Mouse (Mus musculus) gastrocnemius, postnatal 25 days (tissue): ENCODE results near the gene Gga3. TPM values are rescaled to one million over a fixed set of nuclear protein-coding genes. Genes with fewer than 3 reads are reported as not detected.
A peak's percentile ranks its signal among the peaks of the same experiment; 100 is the strongest.
"Not testable (repeated sequence)": the region's sequence is repeated elsewhere in the genome, so short reads cannot be mapped to it uniquely, and the experiment has no call there.

Source experiments
- DNase-seq: peaks from one replicate; pipeline ENCODE4 v3.0.0; 2022
- long read RNA-seq, 2 experiments: library from polyadenylated mRNA; stranded (forward); transcript quantifications; one replicate each; pipeline ENCODE4 v2.0.0; 2021
- total RNA-seq, 2 experiments: library from RNA; stranded (reverse); gene quantifications; 1 replicate in 1 of 2; 2 replicates in 1 of 2; pipeline ENCODE4 v1.2.3; 2021

The Gga3 gene
- total RNA-seq, result 10 to 100 TPM; 10.8 to 12.5 TPM
- long read RNA-seq, experiment 1, partial matches to known transcripts, result 1 of 7 reads
- long read RNA-seq, experiment 1, other reads (novel, unspliced or antisense), result 2 of 7 reads
- long read RNA-seq, experiment 2, partial matches to known transcripts, result 2 of 8 reads
- long read RNA-seq, experiment 2, other reads (novel, unspliced or antisense), result 3 of 8 reads

DNA sequence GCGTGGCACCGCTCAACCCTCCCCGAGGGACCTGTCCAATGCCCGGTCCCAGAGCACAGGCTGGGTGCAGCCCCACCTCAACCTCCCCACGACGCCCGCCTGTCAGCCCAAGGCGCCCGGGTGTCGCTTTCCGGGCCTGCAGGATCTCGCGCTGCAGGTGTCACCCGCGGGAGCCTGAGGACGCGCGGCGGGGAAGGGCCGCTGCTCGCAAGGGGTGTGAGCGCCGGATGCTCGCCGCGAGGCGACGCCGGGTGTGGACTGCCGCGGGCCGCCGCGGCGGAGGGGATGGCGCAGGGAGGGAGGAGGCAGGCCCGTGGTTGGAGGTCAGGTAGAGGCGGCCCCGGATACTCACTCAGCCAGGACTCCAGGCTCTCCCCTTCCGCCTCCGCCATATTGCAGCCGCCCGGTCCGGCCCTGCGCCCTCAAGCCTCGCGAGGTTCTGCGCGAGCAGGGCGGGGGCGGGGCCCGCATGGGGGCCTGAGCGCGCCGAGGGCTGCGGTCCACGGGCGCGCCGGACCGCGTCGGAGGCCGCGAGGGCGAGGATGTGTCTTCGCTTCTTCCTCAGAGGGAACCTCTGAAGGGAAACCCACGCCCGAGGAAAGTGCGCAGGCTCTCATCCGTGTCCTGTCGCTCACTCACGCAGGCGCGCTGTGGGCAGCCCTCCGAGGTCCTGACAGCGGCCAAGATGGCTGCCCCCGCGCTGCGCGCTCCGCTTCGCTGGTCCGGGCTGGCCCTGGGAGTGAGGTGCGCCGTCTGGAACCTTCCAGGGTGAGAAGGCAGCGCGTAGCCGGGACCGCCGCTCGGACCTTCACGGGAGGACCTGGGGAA is at the start of gene Gga3, which contains the start of gene Mrps7:
Gene Gga3, minus strand, starts transcription at position 576 of the 828 bp plus-strand sequence.
Gene Mrps7, plus strand, starts transcription at position 450 of the 828 bp plus-strand sequence.
- DNase-seq, result peak; percentile 93

DNA sequence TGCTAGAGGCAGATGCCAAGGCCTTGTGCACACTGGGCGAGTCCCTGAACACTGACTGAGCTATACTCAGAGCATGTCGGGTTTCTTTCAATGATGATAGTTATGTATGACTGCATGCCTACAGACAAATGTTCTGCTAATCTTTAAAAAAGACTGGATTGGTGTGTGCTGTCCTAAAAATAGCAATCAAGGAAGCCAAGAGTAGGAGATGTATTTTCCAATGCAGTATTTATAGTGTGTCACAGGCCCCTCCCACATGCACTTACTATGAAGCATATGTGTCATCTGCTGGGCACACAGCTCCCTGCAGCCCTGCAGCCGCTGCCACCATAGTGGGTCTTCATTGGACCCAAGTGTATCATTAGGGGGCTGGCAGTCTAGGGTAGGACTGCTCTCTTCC is 49.3 kb upstream of the Gga3 start:
- DNase-seq, result no peak

DNA sequence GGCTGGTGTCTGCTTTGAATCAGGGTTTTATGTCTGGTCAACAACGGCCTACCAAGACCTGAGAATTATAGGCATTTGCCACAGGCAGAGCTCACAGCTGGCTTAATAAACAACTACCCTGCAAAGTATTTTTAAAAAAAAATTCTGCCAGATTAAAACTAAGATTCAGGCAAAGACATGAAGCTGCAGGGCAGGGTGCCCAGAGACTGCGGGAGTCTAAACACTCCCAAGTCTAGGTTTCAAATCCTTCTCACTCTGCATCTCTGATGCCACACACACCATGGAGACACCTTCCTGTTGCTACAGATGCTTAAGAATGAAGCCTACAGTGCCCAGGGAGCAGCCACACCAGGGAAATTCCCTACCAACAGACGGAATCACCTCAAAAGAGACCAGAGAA is 47.8 kb upstream of the Gga3 start:
- DNase-seq, result no peak

DNA sequence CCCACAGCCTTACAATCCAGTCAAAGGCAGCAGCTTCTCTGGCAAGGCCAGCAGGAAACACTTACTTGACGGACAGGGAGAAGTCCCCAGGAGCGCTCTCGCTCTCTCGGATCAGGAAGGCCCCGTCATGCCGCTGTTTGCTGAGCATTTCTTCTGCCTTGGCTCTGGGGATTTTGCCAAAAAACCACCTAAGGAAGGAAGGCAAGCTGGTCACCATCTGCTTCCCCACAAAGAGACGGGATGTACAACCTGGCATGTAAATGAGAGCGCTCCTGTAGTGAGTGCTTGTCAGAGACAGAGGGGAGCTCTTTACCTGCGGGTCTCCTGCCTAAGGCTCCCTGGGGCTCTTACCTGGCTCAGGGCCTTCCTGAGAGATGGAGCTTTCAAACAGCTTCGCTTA is 45.9 kb upstream of the Gga3 start:
- DNase-seq, result no peak

DNA sequence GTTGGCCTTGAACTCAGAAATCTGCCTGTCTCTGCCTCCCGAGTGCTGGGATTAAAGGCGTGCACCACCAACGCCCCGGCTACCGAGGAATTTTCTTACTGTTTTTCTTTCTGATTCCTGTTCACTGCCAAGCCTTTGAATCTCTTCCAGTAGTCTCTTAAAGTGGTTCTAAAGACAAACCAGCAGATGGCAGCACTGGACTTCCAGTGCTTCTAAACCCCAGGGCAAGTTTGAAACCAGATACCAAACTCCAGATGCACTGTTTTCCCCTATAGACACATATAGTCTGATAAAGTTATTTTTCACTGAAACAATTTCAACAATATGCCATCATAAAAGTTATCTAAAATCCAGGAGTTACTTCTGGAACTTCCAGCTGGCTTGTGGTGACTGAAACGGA is 43.6 kb upstream of the Gga3 start:
- no peak for DNase-seq

DNA sequence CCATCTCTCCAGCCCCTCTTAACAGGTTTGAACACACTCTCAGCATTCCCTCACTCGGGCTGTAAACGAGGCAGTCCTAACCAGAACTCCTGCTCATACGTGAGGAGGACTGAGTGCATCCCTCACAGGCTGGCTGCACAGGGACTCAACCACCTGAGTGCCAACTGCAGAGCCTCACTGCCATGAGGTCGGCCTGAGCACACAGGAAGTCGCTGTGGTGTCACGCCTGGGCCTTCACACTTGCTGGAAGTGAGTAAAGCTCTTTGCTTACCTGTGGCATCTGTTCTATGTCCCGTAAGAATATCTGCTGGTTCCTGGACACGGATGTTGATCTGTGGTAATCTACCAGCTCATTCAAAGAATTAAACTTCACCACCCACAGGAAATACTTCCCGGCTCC is 42.6 kb upstream of the Gga3 start:
- no peak for DNase-seq

DNA sequence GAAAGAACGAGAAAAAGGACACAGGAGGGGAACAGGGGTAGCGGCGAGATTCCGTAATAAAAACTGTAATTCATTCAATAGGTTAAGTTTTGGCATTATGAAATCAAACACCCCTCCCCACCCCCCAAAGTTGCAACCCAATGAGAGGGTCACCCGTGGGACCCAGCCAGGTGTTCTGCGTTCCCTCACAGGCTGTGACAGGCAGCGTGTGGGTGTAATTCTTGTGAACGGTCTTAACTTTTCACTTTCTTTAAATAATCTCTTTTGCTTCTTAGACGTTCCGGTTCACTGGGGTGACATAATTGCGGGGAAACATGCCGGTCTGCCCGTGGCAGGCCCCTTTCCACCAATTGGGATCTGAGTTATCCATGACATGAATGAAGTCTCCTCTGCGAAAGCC is 41.6 kb upstream of the Gga3 start:
- not testable (repeated sequence) for DNase-seq

DNA sequence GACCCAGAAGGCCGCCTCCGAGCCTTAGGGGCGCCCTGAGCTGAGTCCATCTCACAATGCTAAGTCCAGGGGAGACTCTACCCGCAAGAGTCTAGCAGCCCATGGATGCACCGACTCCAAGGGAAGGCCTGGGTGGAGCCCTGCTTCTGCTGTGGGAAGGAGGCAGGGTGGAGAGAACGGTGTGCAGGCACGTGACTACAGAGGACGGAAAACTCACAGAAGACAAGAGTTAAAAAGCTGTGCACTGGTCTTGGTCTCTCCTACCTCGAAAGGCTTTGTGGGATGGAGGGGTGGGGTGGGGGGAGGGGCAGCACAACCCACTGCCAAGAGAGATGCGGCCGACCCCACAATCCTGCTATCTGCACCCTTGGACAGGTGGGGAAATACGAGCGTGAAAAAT is 40.5 kb upstream of the Gga3 start:
- DNase-seq, result no peak

DNA sequence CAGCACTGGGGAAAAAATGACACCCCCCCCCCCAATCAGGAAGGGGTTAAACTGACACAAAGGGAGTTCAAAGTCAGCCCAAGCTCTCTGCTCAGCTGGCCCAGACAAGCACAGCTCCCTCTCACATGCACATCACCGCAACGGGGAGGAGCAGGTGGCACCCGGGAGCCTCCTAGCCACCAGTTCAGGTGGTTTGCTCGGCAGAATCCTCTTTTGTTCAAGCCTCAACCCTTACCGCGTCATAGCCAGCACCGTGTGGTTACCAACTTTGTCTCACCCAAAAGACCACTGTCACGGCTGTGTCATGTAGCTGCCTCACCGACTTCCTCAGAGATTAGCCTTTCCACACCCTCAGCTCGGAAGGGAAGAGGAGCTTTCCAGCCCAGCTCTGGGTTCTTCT is 39.4 kb upstream of the Gga3 start:
- no peak for DNase-seq

DNA sequence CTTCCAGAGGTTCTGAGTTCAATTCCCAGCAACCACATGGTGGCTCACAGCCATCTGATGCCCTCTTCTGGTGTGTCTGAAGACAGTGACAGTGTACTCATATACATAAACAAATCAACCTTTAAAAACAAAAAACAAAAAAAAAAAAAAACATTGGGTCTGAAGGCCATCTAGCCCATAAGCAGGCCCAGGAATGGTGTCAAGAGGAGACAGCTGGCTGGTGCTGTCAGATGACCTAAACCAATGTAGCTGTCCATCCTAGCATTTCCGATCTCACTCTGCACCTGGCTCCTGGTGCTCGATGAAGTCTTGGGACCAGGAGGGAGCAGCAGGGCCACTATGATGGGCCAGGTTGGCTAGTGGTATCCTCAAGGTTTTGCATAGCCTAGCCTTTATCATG is 38.9 kb upstream of the Gga3 start:
- no peak for DNase-seq

DNA sequence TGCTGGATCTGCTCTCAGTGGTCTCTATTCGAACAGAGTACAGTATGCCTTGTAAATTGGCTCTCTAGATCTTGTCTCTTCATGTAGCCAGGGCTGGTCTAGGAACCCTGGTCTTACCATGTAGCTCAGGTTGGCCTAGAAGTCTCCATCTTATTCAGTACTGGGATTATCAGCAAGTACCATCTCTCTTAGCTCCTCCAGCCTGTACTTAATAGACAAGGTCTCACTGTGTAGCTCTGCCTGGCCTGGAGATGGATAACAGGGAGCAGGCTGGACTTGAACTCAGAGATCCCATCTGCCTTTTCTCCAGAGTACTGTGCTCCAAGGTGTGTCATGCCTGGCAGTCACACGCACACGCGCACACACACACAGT is 37.8 kb upstream of the Gga3 start:
- no peak for DNase-seq

DNA sequence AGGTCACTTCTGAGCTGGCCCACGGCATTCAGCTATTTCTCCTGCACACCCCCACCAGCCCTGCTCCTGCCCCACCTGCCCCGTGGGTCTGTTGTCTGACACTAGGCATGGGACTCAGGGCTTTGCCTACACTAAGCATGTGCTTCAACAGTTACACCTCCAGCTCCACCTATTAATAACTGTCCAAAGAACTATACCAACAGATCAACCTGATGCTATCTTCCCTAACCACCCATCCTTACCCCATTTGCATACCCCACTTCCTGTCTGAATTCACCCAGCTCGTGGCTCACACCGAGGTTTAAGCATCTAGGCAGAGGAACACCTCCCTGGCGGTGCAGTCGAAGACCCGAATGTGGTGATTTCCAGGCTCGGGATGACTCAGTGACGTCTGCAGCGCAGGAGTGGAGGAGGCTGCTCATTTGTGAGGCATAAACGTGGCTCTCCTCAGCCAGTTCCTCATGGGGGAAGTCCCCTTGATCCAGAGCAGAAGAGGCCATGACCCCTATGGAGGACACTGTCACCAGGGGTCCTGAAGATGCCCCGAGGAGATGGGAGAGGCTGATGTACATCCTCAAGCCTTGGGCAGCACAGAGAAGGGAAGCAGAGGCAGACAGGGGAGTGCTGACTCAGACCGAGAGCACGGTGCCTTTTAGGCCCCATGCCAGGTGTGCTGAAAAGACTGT is 37.3 kb upstream of the Gga3 start:
- no peak for DNase-seq

DNA sequence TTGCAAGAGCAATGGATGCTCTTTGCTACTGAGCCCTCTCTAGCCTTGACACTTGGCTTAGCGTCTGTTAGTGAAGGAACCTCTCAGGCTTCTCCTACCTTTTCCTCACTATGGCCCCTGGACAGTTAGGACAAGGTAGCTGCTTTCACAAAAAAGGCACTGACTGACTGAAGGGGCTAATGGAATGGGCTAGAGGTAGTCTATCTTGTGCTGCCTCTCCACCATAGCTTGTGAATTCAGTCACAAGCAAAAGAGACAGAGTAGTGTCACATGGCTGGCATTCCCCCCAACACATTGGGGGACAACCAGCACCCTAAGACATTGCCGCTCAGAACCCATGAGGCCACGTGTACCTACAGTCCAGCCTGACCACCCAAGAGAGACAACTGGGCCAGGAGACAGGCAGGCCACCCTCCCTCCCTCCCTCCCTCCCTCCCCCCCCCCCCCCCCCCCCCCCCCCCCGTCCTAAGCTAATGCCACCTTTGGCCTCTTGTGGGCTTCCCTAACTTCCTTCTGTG is 36.5 kb upstream of the Gga3 start:
- no peak for DNase-seq

DNA sequence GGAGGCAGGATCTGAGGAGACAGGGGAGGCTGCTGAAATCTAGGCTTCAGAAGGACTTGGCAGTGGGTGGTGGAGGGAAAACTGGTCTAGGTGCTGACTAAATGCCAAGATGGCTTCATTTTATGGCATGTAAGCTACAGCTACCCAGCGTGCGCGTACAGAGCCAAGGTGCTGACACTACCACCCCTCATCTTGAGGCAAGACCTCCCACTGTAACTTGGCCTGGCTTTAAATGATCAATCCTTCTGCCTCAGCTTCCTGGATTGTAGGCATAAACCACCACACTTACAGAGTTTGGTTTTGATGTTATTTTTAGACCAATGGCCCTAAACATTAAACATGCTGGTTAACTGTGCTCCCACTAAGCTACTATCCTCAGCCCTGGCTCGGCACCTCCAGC is 35.7 kb upstream of the Gga3 start:
- DNase-seq, result no peak

DNA sequence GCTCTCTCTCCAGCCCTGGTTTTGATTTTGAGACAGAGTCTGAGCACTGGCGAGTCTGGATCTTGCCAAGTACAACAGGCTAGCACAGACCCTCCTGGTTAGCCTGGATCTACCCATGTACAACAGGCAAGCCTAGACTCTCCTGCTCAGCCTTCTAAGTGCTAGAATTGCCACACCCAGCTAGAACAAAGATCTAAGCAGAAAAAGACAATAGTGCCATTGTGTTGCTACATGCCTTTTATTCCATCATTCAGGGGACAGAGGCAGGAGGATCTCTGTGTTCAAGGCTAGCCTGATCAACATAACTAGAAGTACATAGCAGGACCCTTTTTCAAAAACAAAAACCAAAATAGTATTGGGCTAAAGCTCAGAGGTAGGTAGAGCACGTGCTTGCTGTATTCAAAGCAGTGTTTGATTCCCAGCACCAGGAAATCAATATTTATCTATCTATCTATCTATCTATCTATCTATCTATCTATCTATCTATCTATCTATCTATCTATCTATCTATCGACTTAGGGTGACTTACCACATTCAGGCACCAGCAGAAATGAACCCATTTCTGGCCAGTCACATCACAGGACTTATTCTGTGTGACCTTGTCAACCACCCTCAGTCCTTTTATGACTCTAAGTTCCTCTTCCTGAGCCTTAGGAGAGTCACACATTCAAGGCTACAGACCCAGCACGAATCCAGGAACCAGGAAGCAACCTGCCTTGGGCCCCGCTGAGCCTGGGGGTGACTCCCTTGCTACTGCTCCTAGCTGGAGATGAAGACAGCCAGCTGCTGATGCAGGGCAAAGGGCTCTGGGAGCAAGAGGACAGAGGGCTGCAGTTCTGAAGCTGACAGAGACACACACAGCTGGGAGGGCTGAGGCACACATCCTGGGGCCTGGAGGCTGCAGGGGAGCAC is 34.9 kb upstream of the Gga3 start:
- no peak for DNase-seq

DNA sequence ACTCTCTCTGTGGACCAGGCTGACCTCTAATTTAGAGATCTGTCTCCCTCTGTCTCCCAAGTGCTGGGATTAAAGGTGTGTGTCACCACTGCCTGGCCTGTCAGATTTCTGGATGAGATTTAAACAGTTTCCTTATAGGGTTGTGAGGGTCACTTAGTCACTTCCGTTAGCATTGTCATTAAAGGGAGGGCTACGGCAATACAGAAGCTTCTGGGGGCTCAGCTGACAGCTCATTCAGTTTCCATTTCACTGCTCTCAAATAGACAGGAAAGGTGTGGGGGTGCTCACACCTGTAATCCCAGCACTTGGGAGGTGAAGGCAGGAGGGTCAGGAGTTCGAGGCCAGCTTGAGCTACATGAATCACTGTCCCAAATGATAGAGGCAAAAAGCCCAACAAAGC is 33.1 kb upstream of the Gga3 start:
- DNase-seq, result no peak

DNA sequence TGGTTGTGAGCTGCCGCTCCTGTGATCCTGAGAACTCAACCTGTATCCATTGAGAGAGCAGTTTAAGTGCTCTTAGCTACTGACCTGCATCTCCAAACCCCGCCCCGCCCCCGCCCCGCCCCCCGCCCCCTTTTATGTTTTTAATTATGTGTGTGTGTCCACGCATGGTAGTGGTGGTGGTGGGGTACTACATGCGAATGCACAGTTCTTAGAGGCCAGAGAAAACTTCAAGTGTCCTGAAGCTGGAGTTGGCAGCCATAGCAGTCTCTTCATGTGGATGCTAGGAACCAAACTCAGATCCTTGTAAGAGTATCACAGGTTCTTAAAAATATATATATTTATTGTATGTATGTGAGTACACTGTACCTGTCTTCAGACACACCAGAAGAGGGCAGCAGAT is 31.6 kb upstream of the Gga3 start:
- no peak for DNase-seq

DNA sequence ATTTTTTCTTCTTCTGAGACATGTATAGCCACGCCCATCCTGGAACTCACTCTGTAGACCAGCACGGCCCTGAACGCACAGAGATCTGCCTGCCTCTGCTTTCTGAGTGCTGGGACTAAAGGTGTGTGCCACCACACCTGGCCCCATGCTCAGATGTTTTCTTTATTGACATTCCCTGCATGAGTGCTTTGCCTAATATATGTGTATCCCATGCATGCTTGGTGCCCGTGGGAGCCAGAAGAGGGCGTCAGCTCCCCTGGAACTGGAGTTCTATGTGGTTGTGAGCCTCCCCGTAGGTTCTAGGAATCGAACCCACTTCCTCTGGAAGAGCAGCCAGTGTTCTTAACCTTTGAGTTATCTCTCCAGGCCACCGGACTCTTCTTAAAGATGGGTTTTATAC is 31.2 kb upstream of the Gga3 start:
- DNase-seq, result no peak

DNA sequence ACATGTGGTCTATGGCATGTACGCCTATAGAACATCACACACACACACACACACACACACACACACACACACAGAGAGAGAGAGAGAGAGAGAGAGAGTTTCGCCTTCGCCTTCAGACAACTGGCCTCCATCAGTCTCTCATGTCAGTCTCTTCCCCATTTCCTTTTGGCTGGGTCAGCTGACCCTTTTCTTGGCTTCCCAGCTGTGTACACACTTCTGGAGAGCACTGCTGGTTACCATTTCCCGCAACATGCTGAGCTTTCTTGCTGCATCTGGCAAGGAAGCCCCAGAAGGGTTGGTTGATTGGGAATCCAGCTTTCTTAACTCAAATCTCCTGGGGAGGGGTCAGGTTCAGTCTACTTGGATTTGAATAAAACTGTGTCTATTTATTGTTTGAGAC is 30.3 kb upstream of the Gga3 start:
- DNase-seq, result no peak

DNA sequence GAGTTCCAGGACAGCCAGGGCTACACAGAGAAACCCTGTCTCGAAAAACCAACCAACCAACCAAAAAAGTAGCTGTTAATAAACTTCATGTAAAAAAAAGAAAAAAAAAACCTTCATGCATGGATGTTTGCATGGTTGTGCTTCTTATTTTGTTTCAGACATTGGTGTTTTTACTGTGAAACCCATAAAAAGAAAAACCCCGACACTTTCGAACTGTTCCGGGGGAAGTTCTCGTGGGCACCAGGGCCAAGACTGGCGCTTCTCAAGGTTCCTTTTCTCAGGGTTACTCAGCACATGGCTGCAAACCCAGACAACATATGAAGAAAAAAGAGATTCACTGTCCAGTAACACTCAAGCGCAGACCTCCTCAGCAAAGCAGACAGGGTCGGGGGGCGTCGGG is 29.0 kb upstream of the Gga3 start:
- DNase-seq, result no peak

DNA sequence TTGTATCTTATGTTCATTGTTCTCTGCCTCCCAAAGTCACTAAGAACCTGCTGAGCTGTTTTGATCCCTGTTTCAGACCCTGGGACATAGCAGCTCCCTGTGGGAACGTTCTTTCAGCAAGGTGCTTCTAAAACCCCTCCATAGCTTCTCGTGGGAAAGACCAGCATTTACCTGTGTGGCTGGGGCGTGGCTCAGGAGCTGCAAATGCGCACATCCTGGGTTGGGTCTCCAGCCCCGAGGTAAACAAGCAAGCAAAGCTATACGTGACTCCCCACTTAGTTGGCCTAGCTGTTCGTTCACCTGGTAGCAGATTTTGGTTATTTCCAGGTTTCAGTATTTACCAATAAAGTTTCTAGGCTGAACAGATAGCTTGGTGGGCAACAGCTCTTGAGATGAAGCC is 28.4 kb upstream of the Gga3 start:
- no peak for DNase-seq

DNA sequence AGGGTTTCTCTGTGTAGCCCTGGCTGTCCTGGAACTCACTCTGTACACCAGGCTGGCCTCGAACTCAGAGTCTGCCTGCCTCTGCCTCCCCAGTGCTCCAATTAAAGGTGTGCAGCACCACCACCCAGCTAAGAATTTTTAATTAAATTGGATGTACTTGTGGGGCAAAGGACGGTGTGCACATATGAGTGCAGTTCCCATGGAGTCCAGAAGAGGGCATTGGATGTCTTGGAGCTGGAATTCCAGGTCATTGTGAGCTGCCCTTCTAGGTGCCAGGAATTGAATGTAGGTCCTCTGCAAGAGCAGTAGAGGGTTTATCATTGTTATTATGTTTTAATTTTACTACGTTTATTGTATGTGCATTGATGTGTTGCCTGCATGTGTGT is 27.6 kb upstream of the Gga3 start:
- DNase-seq, result no peak
